Mouse (Mus musculus) neural tube, embryonic 11.5 days (tissue): ENCODE results near the gene Selenow. TPM values are rescaled to one million over a fixed set of nuclear protein-coding genes. Genes with fewer than 3 reads are reported as not detected.
A peak's percentile ranks its signal among the peaks of the same experiment; 100 is the strongest.

Experiments
- ATAC-seq: fragments of 200-750 bp; cut with Nextera tagmentation; 2 replicates; pipeline ENCODE4 v1.8.0; 2017; ENCODE audit warnings: moderate number of reproducible peaks, mild to moderate bottlenecking, moderate TSS enrichment, moderate library complexity; ENCODE audit not compliant: insufficient read depth, low FRiP score, low TSS enrichment
- DNase-seq: peaks from one replicate; pipeline ENCODE4 v3.0.0-alpha.2; 2015; ENCODE audit warnings: low spot score
- H3K27ac ChIP-seq: fragments of 300-500 bp; sonication (generic); 2 replicates; pipeline ENCODE4 v1.5.1; 2014; ENCODE audit warnings: low read depth, mild to moderate bottlenecking, low read length
- H3K27me3 ChIP-seq: fragments of 300-500 bp; sonication (generic); 2 replicates; pipeline ENCODE4 v1.6.1; 2014; ENCODE audit warnings: mild to moderate bottlenecking, low read length, mixed read lengths; ENCODE audit not compliant: control insufficient read depth, insufficient read depth
- H3K36me3 ChIP-seq: fragments of 300-500 bp; sonication (generic); 2 replicates; pipeline ENCODE4 v1.6.1; 2014; ENCODE audit warnings: mild to moderate bottlenecking, low read length, moderate library complexity, mixed read lengths; ENCODE audit not compliant: control insufficient read depth, insufficient read depth
- H3K4me1 ChIP-seq: fragments of 300-500 bp; sonication (generic); 2 replicates; pipeline ENCODE4 v1.6.1; 2014; ENCODE audit warnings: low read length, mixed read lengths; ENCODE audit not compliant: control insufficient read depth, insufficient read depth
- H3K4me2 ChIP-seq: fragments of 300-500 bp; sonication (generic); 2 replicates; pipeline ENCODE4 v1.6.1; 2014; ENCODE audit warnings: low read depth, mild to moderate bottlenecking, moderate library complexity
- H3K4me3 ChIP-seq: fragments of 300-500 bp; sonication (generic); 2 replicates; pipeline ENCODE4 v1.5.1; 2014; ENCODE audit warnings: low read depth, low read length
- H3K9ac ChIP-seq: fragments of 300-500 bp; sonication (generic); 2 replicates; pipeline ENCODE4 v1.6.1; 2014; ENCODE audit warnings: mild to moderate bottlenecking, low read length
- H3K9me3 ChIP-seq: fragments of 300-500 bp; sonication (generic); 2 replicates; pipeline ENCODE4 v1.6.1; 2016; ENCODE audit warnings: low read length; ENCODE audit not compliant: control insufficient read depth
- WGBS: fragments of 180-500 bp; shearing (Covaris S2); extraction: QIAGEN DNeasy Blood & Tissue Kit; methylation state at CpG from one replicate; pipeline ENCODE4 v1.1.7; 2014; 5-methylcytosine and 5-hydroxymethylcytosine counted together
- polyA plus RNA-seq: library from polyadenylated mRNA; unstranded; fragments of >200 nt; fragmentation: Nextera tagmentation; extraction: Ambion mirVana; gene quantifications from 2 replicates; pipeline ENCODE4 v1.2.1, GENCODE M21; 2014

Gene Selenow
- polyA plus RNA-seq, 1 experiment from 2014 or later: 923 TPM

- Histone ChIP-seq H3K9me3 (no peaks in the 10 kb centered on the region), H3K27me3 (no peaks in the 10 kb centered on the region), H3K27ac (no peak overlapping the region), H3K4me2 (no peak overlapping the region), H3K9ac (no peak overlapping the region), H3K4me1 (0 out of 2 replicates have a peak, but pooled peaks cover 12% of the 10 kb centered on the region), H3K36me3 (no peaks in the 10 kb centered on the region), H3K4me3 (no peak overlapping the region)
- no peak for DNase-seq
- ATAC-seq: no peak
- WGBS: 69% methylated on average over 4 of the region's 4 CpGs
Observed at GRCm38 (mm10) chr7:15961239-15961638, 39.0 kb upstream of the Selenow start.

GRCm38 (mm10) chr7:15960691-15961090 lies 38.5 kb upstream of the Selenow start:
- Histone ChIP-seq H3K27ac (no peak overlapping the region), H3K4me1 (0 out of 2 replicates have a peak, but pooled peaks cover 12% of the 10 kb centered on the region), H3K36me3 (no peaks in the 10 kb centered on the region), H3K9ac (no peak overlapping the region), H3K4me2 (no peak overlapping the region), H3K9me3 (no peaks in the 10 kb centered on the region), H3K27me3 (no peaks in the 10 kb centered on the region), H3K4me3 (no peak overlapping the region)
- no peak for DNase-seq
- WGBS: 53% methylated on average over 4 of the region's 4 CpGs
- peak; percentile 8; the same call in 1 of the 2 replicates for ATAC-seq

GRCm38 (mm10) chr7:15956143-15956542 lies 33.9 kb upstream of the Selenow start:
- Histone ChIP-seq H3K9me3 (no peaks in the 10 kb centered on the region), H3K36me3 (no peaks in the 10 kb centered on the region), H3K4me1 (0 out of 2 replicates have a peak, but pooled peaks cover 6% of the 10 kb centered on the region), H3K27me3 (no peaks in the 10 kb centered on the region), H3K4me3 (no peak overlapping the region), H3K9ac (no peak overlapping the region), H3K27ac (no peak overlapping the region), H3K4me2 (no peak overlapping the region)
- ATAC-seq: no peak
- WGBS: 73% methylated on average over 5 of the region's 5 CpGs
- no peak for DNase-seq

GRCm38 (mm10) chr7:15955509-15955908 lies 33.3 kb upstream of the Selenow start:
- Histone ChIP-seq H3K27me3 (no peaks in the 10 kb centered on the region), H3K4me2 (peak overlapping the region; percentile 27), H3K27ac (no peak overlapping the region), H3K4me3 (no peak overlapping the region), H3K9ac (peak overlapping the region; percentile 0; the same call in 1 of the 2 replicates), H3K36me3 (no peaks in the 10 kb centered on the region), H3K9me3 (no peaks in the 10 kb centered on the region), H3K4me1 (0 out of 2 replicates have a peak, but pooled peaks cover under 1% of the 10 kb centered on the region)
- ATAC-seq (no peak), DNase-seq (no peak)
- 21% methylated on average over 7 of the region's 7 CpGs for WGBS

- Histone ChIP-seq H3K9ac (peak overlapping the region; percentile 0; the same call in 1 of the 2 replicates), H3K4me1 (no peaks in the 10 kb centered on the region), H3K27ac (no peak overlapping the region), H3K27me3 (no peaks in the 10 kb centered on the region), H3K9me3 (no peaks in the 10 kb centered on the region), H3K36me3 (no peaks in the 10 kb centered on the region), H3K4me2 (peak overlapping the region; percentile 27), H3K4me3 (peak overlapping the region; percentile 10; the same call in 1 of the 2 replicates)
- WGBS: 4% methylated on average over 19 of the region's 21 CpGs
- peak; percentile 58 for DNase-seq
- ATAC-seq: peak; percentile 64; the same call in 1 of the 2 replicates
Observed at GRCm38 (mm10) chr7:15954978-15955443, 32.8 kb upstream of the Selenow start.

GRCm38 (mm10) chr7:15954436-15954835 lies 32.2 kb upstream of the Selenow start:
- H3K9ac ChIP-seq: no peak overlapping the region
- H3K36me3 ChIP-seq: no peaks in the 10 kb centered on the region
- ATAC-seq: no peak
- no peaks in the 10 kb centered on the region for H3K9me3 ChIP-seq
- no peak for DNase-seq
- WGBS: 89% methylated on average over 7 of the region's 7 CpGs
- no peak overlapping the region for H3K4me2 ChIP-seq
- H3K4me1 ChIP-seq: no peaks in the 10 kb centered on the region
- no peak overlapping the region for H3K4me3 ChIP-seq
- no peak overlapping the region for H3K27ac ChIP-seq
- H3K27me3 ChIP-seq: no peaks in the 10 kb centered on the region

- H3K4me1 ChIP-seq: no peaks in the 10 kb centered on the region
- no peaks in the 10 kb centered on the region for H3K9me3 ChIP-seq
- no peak overlapping the region for H3K4me3 ChIP-seq
- no peaks in the 10 kb centered on the region for H3K36me3 ChIP-seq
- no peaks in the 10 kb centered on the region for H3K27me3 ChIP-seq
- H3K4me2 ChIP-seq: no peak overlapping the region
- DNase-seq (no peak), ATAC-seq (no peak)
- WGBS: 90% methylated on average over 13 of the region's 13 CpGs
- no peak overlapping the region for H3K27ac ChIP-seq
- no peak overlapping the region for H3K9ac ChIP-seq
Observed at GRCm38 (mm10) chr7:15953307-15954074, 31.3 kb upstream of the Selenow start.

- Histone ChIP-seq H3K27ac (no peak overlapping the region), H3K36me3 (no peaks in the 10 kb centered on the region), H3K9ac (no peak overlapping the region), H3K27me3 (no peaks in the 10 kb centered on the region), H3K9me3 (no peaks in the 10 kb centered on the region), H3K4me3 (no peak overlapping the region), H3K4me1 (no peaks in the 10 kb centered on the region), H3K4me2 (no peak overlapping the region)
- 76% methylated on average over 3 of the region's 3 CpGs for WGBS
- DNase-seq (no peak), ATAC-seq (no peak)
Observed at GRCm38 (mm10) chr7:15952416-15952815, 30.2 kb upstream of the Selenow start.

- WGBS: 87% methylated on average over 15 of the region's 15 CpGs
Observed at GRCm38 (mm10) chr7:15950008-15950407, 27.8 kb upstream of the Selenow start.

More at GRCm38 (mm10) chr7:15950008-15950407, 27.8 kb upstream of the Selenow start:
- Histone ChIP-seq H3K36me3 (no peaks in the 10 kb centered on the region), H3K4me2 (no peak overlapping the region), H3K4me3 (no peak overlapping the region), H3K9ac (no peak overlapping the region), H3K9me3 (no peaks in the 10 kb centered on the region), H3K4me1 (peaks cover 3% of the 10 kb centered on the region), H3K27ac (no peak overlapping the region), H3K27me3 (no peaks in the 10 kb centered on the region)
- DNase-seq (no peak), ATAC-seq (no peak)
